Mouse (Mus musculus) midbrain, embryonic 15.5 days (tissue): ENCODE data around the gene Aloxe3. TPM values are rescaled to one million over a fixed set of nuclear protein-coding genes. Genes with fewer than 3 reads are reported as not detected.
"Not testable (repeated sequence)": the region's sequence is repeated elsewhere in the genome, so short reads cannot be mapped to it uniquely, and the experiment has no call there.

Experiments
- ATAC-seq: fragments of 200-750 bp; cut with Nextera tagmentation; replicated peaks from 2 replicates; pipeline ENCODE4 v1.8.0; 2017; ENCODE audit warnings: moderate TSS enrichment
- H3K27ac ChIP-seq: fragments of 300-500 bp; sonication (generic); 2 replicates; pipeline ENCODE4 v1.5.1; 2015; ENCODE audit warnings: mild to moderate bottlenecking, inconsistent platforms
- H3K27me3 ChIP-seq: fragments of 300-500 bp; sonication (generic); replicated peaks from 2 replicates; pipeline ENCODE4 v1.6.1; 2015; ENCODE audit warnings: inconsistent platforms
- H3K36me3 ChIP-seq: fragments of 300-500 bp; sonication (generic); replicated peaks from 2 replicates; pipeline ENCODE4 v1.6.1; 2015; ENCODE audit warnings: inconsistent platforms
- H3K4me1 ChIP-seq: fragments of 300-500 bp; sonication (generic); 2 replicates; pipeline ENCODE4 v1.6.1; 2015; ENCODE audit warnings: inconsistent platforms
- H3K4me2 ChIP-seq: fragments of 300-500 bp; sonication (generic); 2 replicates; pipeline ENCODE4 v1.6.1; 2015; ENCODE audit warnings: inconsistent platforms, mild to moderate bottlenecking, moderate library complexity
- H3K4me3 ChIP-seq: fragments of 300-500 bp; sonication (generic); 2 replicates; pipeline ENCODE4 v1.5.1; 2015; ENCODE audit warnings: mild to moderate bottlenecking, inconsistent platforms
- H3K9ac ChIP-seq: fragments of 300-500 bp; sonication (generic); 2 replicates; pipeline ENCODE4 v1.6.1; 2015; ENCODE audit warnings: mild to moderate bottlenecking, inconsistent platforms
- H3K9me3 ChIP-seq: fragments of 300-500 bp; sonication (generic); 2 replicates; pipeline ENCODE4 v1.6.1; 2016; ENCODE audit warnings: inconsistent platforms
- WGBS: fragments of 180-500 bp; shearing (Covaris S2); methylation state at CpG from one replicate; pipeline ENCODE4 v1.1.7; 2015; ENCODE audit warnings: mixed read lengths; 5-methylcytosine and 5-hydroxymethylcytosine counted together
- polyA plus RNA-seq: library from polyadenylated mRNA; unstranded; fragments of >200 nt; fragmentation: Nextera tagmentation; extraction: Ambion mirVana; gene quantifications from 2 replicates; pipeline ENCODE4 v1.2.1, GENCODE M21; 2015

The Aloxe3 gene
- polyA plus RNA-seq, 1 experiment from 2014 or later = 8.0 TPM

- Histone ChIP-seq H3K27ac (peak within 1 kb of the TSS; percentile 91), H3K27me3 (no peaks in the 10 kb centered on the region), H3K4me3 (peak within 1 kb of the TSS; percentile 66), H3K4me1 (peaks cover 36% of the 10 kb centered on the region), H3K9ac (peak within 1 kb of the TSS; percentile 98), H3K4me2 (peak within 1 kb of the TSS; percentile 95), H3K36me3 (peaks cover 9% of the 10 kb centered on the region; the same call in 1 of the 2 replicates), H3K9me3 (no peaks in the 10 kb centered on the region)
- under 1% methylated on average over 60 of the region's 67 CpGs for WGBS
- ATAC-seq = peak; percentile 86
These were observed 37.4 kb upstream of the Aloxe3 start, which contains the start of gene Vamp2 for GRCm38 (mm10) chr11:69088103-69088855. Gene Vamp2, plus strand, starts transcription at chr11:69088490.

DNA sequence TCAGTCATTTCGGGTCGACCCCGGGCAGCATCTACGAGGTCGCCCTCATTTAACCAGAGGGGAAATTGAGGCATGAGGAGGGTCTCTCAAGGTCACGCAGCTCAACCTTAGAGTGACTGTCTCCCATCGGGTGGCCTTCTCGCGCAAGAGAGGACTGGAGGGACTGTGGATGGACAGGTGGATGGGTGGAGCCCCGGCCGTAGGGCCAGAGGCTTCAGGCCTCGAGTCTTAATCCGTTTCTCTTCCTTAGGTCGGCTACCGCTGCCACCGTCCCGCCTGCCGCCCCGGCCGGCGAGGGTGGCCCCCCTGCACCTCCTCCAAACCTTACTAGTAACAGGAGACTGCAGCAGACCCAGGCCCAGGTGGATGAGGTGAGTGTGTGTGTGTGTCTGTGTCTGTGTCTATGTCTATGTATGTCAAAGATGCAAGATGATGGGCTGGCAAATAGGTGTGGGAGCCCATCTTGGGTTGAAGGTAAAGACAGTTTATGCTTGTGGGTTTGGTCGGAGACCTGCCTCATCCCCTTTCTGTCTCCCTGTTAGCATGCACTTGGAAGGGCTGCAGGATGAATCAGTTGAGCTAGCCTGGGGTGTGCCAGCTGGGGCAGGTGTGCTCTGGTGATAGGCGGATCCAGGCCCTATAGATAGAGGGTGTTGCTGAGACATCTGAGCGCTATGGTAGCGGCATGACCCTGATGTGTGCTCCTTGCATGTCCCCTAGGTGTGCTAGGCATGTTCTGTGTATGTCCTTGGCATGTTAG is 36.7 kb upstream of the Aloxe3 start:
- H3K36me3 ChIP-seq = peaks cover 9% of the 10 kb centered on the region; the same call in 1 of the 2 replicates
- peaks cover 38% of the 10 kb centered on the region for H3K4me1 ChIP-seq
- H3K9me3 ChIP-seq = no peaks in the 10 kb centered on the region
- peak; percentile 31 for ATAC-seq
- peak overlapping the region; percentile 95 for H3K4me2 ChIP-seq
- H3K27me3 ChIP-seq = no peaks in the 10 kb centered on the region
- H3K27ac ChIP-seq = peak overlapping the region; percentile 91
- H3K9ac ChIP-seq = peak overlapping the region; percentile 98
- 12% methylated on average over 25 of the region's 25 CpGs for WGBS
- peak overlapping the region; percentile 66 for H3K4me3 ChIP-seq

DNA sequence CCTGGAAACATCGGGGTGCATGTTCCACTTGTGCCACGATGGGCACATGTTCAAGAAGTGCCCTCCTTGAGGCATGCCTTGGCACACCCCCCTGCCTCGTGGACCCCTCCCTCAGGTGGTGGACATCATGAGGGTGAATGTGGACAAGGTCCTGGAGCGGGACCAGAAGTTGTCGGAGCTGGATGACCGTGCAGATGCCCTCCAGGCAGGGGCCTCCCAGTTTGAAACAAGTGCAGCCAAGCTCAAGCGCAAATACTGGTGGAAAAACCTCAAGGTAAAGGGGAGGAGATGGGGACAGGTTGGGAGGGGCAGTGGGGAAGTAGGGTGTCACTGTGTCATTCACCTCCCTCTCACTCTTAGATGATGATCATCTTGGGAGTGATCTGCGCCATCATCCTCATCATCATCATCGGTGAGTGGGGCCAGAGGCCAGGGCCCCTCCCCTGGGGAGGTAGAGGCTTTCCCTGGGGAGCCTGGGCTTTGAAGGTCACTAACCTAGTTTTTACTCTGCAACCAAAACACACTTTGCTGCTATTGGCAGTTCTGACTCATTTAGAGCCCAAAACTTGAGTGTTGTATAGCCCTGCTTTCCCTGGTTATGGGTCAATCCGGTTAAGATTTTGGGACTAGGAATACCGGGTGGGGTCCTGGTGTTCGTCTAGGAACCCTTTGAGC is 35.9 kb upstream of the Aloxe3 start:
- Histone ChIP-seq H3K36me3 (peaks cover 9% of the 10 kb centered on the region; the same call in 1 of the 2 replicates), H3K27ac (0 out of 2 replicates have a peak overlapping the region, but pooled peaks have one; percentile 91), H3K4me2 (peak overlapping the region; percentile 95), H3K9ac (peak overlapping the region; percentile 98), H3K27me3 (no peaks in the 10 kb centered on the region), H3K4me1 (peaks cover 42% of the 10 kb centered on the region), H3K9me3 (no peaks in the 10 kb centered on the region), H3K4me3 (peak overlapping the region; percentile 66)
- 89% methylated on average over 12 of the region's 12 CpGs for WGBS
- ATAC-seq = no peak

GRCm38 (mm10) chr11:69090367-69090766 is 35.3 kb upstream of the Aloxe3 start:
- Histone ChIP-seq H3K27ac (no peak overlapping the region), H3K9ac (0 out of 2 replicates have a peak overlapping the region, but pooled peaks have one; percentile 98), H3K4me3 (no peak overlapping the region), H3K27me3 (no peaks in the 10 kb centered on the region), H3K36me3 (peaks cover 9% of the 10 kb centered on the region; the same call in 1 of the 2 replicates), H3K9me3 (no peaks in the 10 kb centered on the region), H3K4me1 (peaks cover 45% of the 10 kb centered on the region), H3K4me2 (peak overlapping the region; percentile 95)
- ATAC-seq = no peak
- 61% methylated on average over 6 of the region's 6 CpGs for WGBS

- ATAC-seq = no peak
- Histone ChIP-seq H3K4me3 (no peak overlapping the region), H3K4me1 (peaks cover 58% of the 10 kb centered on the region), H3K27ac (no peak overlapping the region), H3K27me3 (no peaks in the 10 kb centered on the region), H3K36me3 (peaks cover 9% of the 10 kb centered on the region; the same call in 1 of the 2 replicates), H3K4me2 (no peak overlapping the region), H3K9me3 (no peaks in the 10 kb centered on the region), H3K9ac (no peak overlapping the region)
- WGBS = 64% methylated on average over 7 of the region's 7 CpGs
These were observed 33.9 kb upstream of the Aloxe3 start for GRCm38 (mm10) chr11:69091566-69092385.

DNA sequence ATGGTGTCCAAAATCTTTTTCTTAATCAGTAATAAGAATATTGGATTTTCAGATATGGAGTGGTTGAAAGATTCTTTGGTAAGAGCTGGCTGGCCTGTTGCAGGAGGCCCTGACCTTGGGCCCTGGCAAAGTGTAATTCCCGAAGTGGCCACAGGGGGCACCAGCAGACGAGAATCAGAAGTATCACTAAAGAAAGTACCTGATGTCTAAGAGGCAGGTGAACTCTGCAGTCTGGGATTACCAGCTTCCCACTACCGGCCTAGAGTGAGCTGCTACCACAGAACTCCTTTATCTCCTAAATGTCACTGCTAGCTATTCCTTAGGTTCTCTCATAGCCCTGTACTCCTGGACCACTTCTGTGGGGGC is 33.3 kb upstream of the Aloxe3 start:
- H3K36me3 ChIP-seq = peaks cover 9% of the 10 kb centered on the region; the same call in 1 of the 2 replicates
- no peaks in the 10 kb centered on the region for H3K27me3 ChIP-seq
- H3K4me1 ChIP-seq = peaks cover 62% of the 10 kb centered on the region
- ATAC-seq = no peak
- H3K4me3 ChIP-seq = no peak overlapping the region
- no peak overlapping the region for H3K27ac ChIP-seq
- H3K4me2 ChIP-seq = no peak overlapping the region
- H3K9me3 ChIP-seq = no peaks in the 10 kb centered on the region
- no peak overlapping the region for H3K9ac ChIP-seq
- 7% methylated on average over 3 of the region's 3 CpGs for WGBS

- no peak overlapping the region for H3K4me2 ChIP-seq
- no peak overlapping the region for H3K27ac ChIP-seq
- no peak for ATAC-seq
- H3K9me3 ChIP-seq = no peaks in the 10 kb centered on the region
- WGBS = 89% methylated on average over 4 of the region's 4 CpGs
- H3K4me1 ChIP-seq = peaks cover 62% of the 10 kb centered on the region
- no peak overlapping the region for H3K9ac ChIP-seq
- no peak overlapping the region for H3K4me3 ChIP-seq
- H3K27me3 ChIP-seq = no peaks in the 10 kb centered on the region
- peaks cover 9% of the 10 kb centered on the region; the same call in 1 of the 2 replicates for H3K36me3 ChIP-seq
These were observed 32.8 kb upstream of the Aloxe3 start for GRCm38 (mm10) chr11:69092871-69093270.

DNA sequence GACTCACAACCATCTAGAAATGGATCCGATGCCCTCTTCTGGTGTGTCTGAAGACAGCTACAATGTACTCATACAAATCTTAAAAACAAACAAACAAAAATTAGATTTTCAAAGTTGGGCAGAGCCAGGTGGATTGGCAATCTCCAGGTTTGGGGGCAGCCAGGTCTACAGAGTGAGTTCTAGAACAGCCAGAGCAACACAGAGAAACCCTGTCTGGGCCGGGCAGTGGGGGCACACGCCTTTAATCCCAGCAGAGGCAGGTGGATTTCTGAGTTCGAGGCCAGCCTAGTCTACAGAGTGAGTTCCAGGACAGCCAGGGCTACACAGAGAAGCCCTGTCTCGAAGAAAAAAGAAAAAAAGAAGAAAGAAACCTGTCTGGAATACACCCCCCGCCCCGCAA is 31.8 kb upstream of the Aloxe3 start:
- H3K4me2 ChIP-seq = peak overlapping the region; percentile 82; the same call in 1 of the 2 replicates
- not testable (repeated sequence) for H3K9me3 ChIP-seq, ATAC-seq, H3K4me3 ChIP-seq, H3K36me3 ChIP-seq, H3K27me3 ChIP-seq, H3K9ac ChIP-seq
- peaks cover 69% of the 10 kb centered on the region for H3K4me1 ChIP-seq
- peak overlapping the region; percentile 82; the same call in 1 of the 2 replicates for H3K27ac ChIP-seq
- WGBS = 90% methylated on average over 7 of the region's 7 CpGs

- H3K4me1 ChIP-seq = peaks cover 70% of the 10 kb centered on the region
- peak within 1 kb of the TSS; percentile 46 for H3K9ac ChIP-seq
- peaks cover 6% of the 10 kb centered on the region; the same call in 1 of the 2 replicates for H3K36me3 ChIP-seq
- ATAC-seq = peak; percentile 95
- no peaks in the 10 kb centered on the region for H3K27me3 ChIP-seq
- no peaks in the 10 kb centered on the region for H3K9me3 ChIP-seq
- H3K4me3 ChIP-seq = peak within 1 kb of the TSS; percentile 47
- H3K27ac ChIP-seq = peak within 1 kb of the TSS; percentile 82
- under 1% methylated on average over 37 of the region's 37 CpGs for WGBS
- peak within 1 kb of the TSS; percentile 82 for H3K4me2 ChIP-seq
These were observed 30.8 kb upstream of the Aloxe3 start, which contains the start of gene Per1 for GRCm38 (mm10) chr11:69094697-69095429. Gene Per1, plus strand, starts transcription at chr11:69095217.

- ATAC-seq = no peak
- H3K4me3 ChIP-seq = peak overlapping the region; percentile 47
- H3K9me3 ChIP-seq = no peaks in the 10 kb centered on the region
- H3K36me3 ChIP-seq = no peaks in the 10 kb centered on the region; the same call in 1 of the 2 replicates
- no peaks in the 10 kb centered on the region for H3K27me3 ChIP-seq
- H3K9ac ChIP-seq = peak overlapping the region; percentile 46
- peak overlapping the region; percentile 76 for H3K27ac ChIP-seq
- H3K4me1 ChIP-seq = peaks cover 68% of the 10 kb centered on the region
- H3K4me2 ChIP-seq = peak overlapping the region; percentile 82
- 2% methylated on average over 27 of the region's 27 CpGs for WGBS
These were observed 30.0 kb upstream of the Aloxe3 start for GRCm38 (mm10) chr11:69095511-69096231.
